8 mouse cellular contexts compared by ENCODE assay signal in the genomic region with DNA sequence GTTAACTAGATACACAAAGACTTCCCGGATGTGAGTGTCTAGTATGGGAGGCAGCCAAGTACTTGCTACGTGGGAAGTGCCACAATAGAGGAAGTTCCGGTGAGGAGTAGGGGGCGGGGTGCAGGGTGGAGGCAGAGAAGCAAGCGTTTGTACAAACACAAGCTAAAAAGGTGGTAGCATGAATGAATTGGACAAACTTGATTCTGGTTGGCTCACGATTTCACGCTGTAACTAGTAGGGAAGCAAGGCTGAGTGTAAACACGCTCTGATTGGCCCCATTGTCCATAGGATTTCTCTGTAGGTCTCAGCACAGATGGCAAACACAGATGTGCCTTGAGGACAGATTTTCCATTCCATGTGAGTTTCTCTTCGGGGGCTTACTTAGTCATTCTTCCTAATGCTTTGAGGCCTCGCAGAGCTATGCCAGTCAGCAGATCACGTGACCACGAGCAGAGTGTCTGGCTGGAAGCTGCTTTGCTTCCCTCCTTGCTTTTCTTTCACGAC.
DNase-seq lines count a peak whose midpoint lies in the region; ATAC-seq and TF ChIP-seq lines count a peak whose summit lies in the region.

No protein-coding gene starts in this region.

- WGBS in embryonic facial prominence, embryonic 15.5 days: 22% methylated on average over 13 of the region's 13 CpGs
- WGBS in heart, embryonic 13.5 days: 58% methylated on average over 13 of the region's 13 CpGs
- 67% methylated on average over 13 of the region's 13 CpGs for WGBS in kidney, postnatal 0 days
- WGBS in lung, embryonic 15.5 days: 44% methylated on average over 13 of the region's 13 CpGs

- no peak overlapping the region for H3K4me3 ChIP-seq in embryonic facial prominence, embryonic 15.5 days (replicated peaks)
- no peak overlapping the region for H3K4me3 ChIP-seq in heart, embryonic 13.5 days
- H3K4me3 ChIP-seq in kidney, postnatal 0 days (replicated peaks; ENCODE audit: low read depth, low read length): no peak overlapping the region
- no peak overlapping the region for H3K4me3 ChIP-seq in lung, embryonic 15.5 days

- peak; percentile 58 for DNase-seq in R1 (ENCODE audit: low read depth, low spot score)
- peak; percentile 50 for DNase-seq in kidney, postnatal 0 days (ENCODE audit: low spot score)
- peak; percentile 27 to 40 for DNase-seq in right cerebral cortex, postnatal 10 days (ENCODE audit: low spot score in 2 of 2)
- no peak for DNase-seq in cerebellum, postnatal 25 days
- DNase-seq in urinary bladder, postnatal 25 days (ENCODE audit: low spot score): no peak

- no peak for TF ChIP-seq CTCF in kidney, postnatal 0 days (IDR thresholded peaks at IDR 0.05; ENCODE audit: low read depth)

- peak overlapping the region; percentile 25 for H3K4me2 ChIP-seq in embryonic facial prominence, embryonic 15.5 days (replicated peaks)
- H3K4me2 ChIP-seq in heart, embryonic 13.5 days: no peak overlapping the region
- no peak overlapping the region for H3K4me2 ChIP-seq in kidney, postnatal 0 days (ENCODE audit: low read length)
- peak overlapping the region; percentile 13; the same call in 1 of the 2 replicates for H3K4me2 ChIP-seq in lung, embryonic 15.5 days

- H3K27ac ChIP-seq in embryonic facial prominence, embryonic 15.5 days (replicated peaks): peak overlapping the region; percentile 71
- H3K27ac ChIP-seq in heart, embryonic 13.5 days (replicated peaks): peak overlapping the region; percentile 67
- H3K27ac ChIP-seq in kidney, postnatal 0 days: no peak overlapping the region
- H3K27ac ChIP-seq in lung, embryonic 15.5 days: peak overlapping the region; percentile 51

- H3K36me3 ChIP-seq in embryonic facial prominence, embryonic 15.5 days: no peaks in the 10 kb centered on the region
- no peaks in the 10 kb centered on the region for H3K36me3 ChIP-seq in heart, embryonic 13.5 days
- H3K36me3 ChIP-seq in kidney, postnatal 0 days (ENCODE audit: insufficient read depth, low read length): no peaks in the 10 kb centered on the region
- no peaks in the 10 kb centered on the region for H3K36me3 ChIP-seq in lung, embryonic 15.5 days

- H3K4me1 ChIP-seq in embryonic facial prominence, embryonic 15.5 days: peaks cover 16% of the 10 kb centered on the region; the same call in 1 of the 2 replicates
- no peaks in the 10 kb centered on the region for H3K4me1 ChIP-seq in heart, embryonic 13.5 days
- H3K4me1 ChIP-seq in kidney, postnatal 0 days (replicated peaks; ENCODE audit: insufficient read depth, low read length): no peaks in the 10 kb centered on the region
- 0 out of 2 replicates have a peak, but pooled peaks cover 5% of the 10 kb centered on the region for H3K4me1 ChIP-seq in lung, embryonic 15.5 days

- H3K27me3 ChIP-seq in embryonic facial prominence, embryonic 15.5 days: no peaks in the 10 kb centered on the region
- no peaks in the 10 kb centered on the region for H3K27me3 ChIP-seq in heart, embryonic 13.5 days (replicated peaks)
- no peaks in the 10 kb centered on the region for H3K27me3 ChIP-seq in kidney, postnatal 0 days (ENCODE audit: insufficient read depth, low read length)
- no peaks in the 10 kb centered on the region for H3K27me3 ChIP-seq in lung, embryonic 15.5 days

- H3K9ac ChIP-seq in embryonic facial prominence, embryonic 15.5 days: no peak overlapping the region
- H3K9ac ChIP-seq in heart, embryonic 13.5 days: no peak overlapping the region
- no peak overlapping the region for H3K9ac ChIP-seq in kidney, postnatal 0 days (ENCODE audit: low read depth, low read length)
- no peak overlapping the region for H3K9ac ChIP-seq in lung, embryonic 15.5 days

- peak; percentile 83 for ATAC-seq in embryonic facial prominence, embryonic 15.5 days (ENCODE audit: insufficient number of reproducible peaks, low FRiP score, low TSS enrichment, low read depth)
- ATAC-seq in heart, embryonic 13.5 days (ENCODE audit: extremely low read depth, insufficient number of reproducible peaks, low FRiP score, low TSS enrichment): peak; percentile 19; the same call in 1 of the 2 replicates
- ATAC-seq in kidney, postnatal 0 days (replicated peaks; ENCODE audit: low FRiP score, low read depth): no peak
- peak; percentile 87 for ATAC-seq in lung, embryonic 15.5 days (ENCODE audit: borderline replicate concordance, extremely low read depth, low FRiP score, low TSS enrichment)

- H3K9me3 ChIP-seq in embryonic facial prominence, embryonic 15.5 days (replicated peaks): no peaks in the 10 kb centered on the region
- H3K9me3 ChIP-seq in heart, embryonic 13.5 days: no peaks in the 10 kb centered on the region
- no peaks in the 10 kb centered on the region for H3K9me3 ChIP-seq in kidney, postnatal 0 days (replicated peaks; ENCODE audit: low read length)
- no peaks in the 10 kb centered on the region for H3K9me3 ChIP-seq in lung, embryonic 15.5 days

Comparison
In these comparisons a context has a peak if more than half of its experiments do, and no peak if none do; other contexts are left out.
1. DNase-seq: peak in R1 (single experiment), kidney, postnatal 0 days (single experiment) and right cerebral cortex, postnatal 10 days (2 of 2); none in cerebellum, postnatal 25 days (0 of 2) and urinary bladder, postnatal 25 days (single experiment).
2. H3K4me2 ChIP-seq: peak in embryonic facial prominence, embryonic 15.5 days (single experiment) and lung, embryonic 15.5 days (single experiment); none in heart, embryonic 13.5 days (single experiment) and kidney, postnatal 0 days (single experiment).